Mouse (Mus musculus) urinary bladder, postnatal 4 days (tissue): Measurements from ENCODE around the gene Pomp.

ENCODE experiments used
- DNase-seq, 2 experiments: peaks; one replicate each; pipeline ENCODE4 v3.0.0; 2021 to 2022; ENCODE audit warnings: low spot score in 2 of 2

Gene Pomp

DNA sequence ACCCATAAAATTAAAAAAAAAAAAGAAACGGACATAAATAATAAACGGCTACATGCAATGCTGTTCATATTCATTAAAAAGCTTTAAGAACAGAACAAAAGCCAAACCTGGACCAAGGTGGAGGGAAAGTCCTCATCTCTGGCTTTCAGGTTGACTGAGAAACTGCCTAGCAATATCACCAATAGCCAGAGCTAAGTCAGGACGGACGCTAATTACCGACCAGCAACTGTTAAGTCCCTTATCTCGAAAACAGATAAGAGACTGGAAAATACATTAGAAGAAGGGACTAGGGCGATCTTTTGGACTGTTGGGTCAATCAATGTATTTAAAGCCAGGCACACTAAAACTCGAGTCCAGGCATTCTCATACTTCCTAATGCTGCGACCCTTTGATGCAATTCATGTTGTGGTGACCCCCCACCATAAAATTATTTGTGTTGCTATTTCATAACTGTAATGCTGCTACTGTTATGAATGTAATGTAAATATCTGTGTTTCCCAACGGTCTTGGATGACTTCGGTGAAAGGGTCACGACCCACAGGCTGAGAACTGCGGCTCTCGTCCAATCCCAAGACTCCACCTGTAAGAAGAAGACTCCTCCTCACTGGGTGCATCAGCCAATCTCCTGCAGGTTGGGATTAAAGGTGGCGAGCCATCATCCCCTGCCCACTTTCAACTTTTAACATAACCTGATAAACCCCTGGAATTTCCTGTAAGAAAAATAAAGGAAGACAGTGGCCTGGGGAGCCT, 41.9 kb downstream of the Pomp start:
- DNase-seq = no peak

DNA sequence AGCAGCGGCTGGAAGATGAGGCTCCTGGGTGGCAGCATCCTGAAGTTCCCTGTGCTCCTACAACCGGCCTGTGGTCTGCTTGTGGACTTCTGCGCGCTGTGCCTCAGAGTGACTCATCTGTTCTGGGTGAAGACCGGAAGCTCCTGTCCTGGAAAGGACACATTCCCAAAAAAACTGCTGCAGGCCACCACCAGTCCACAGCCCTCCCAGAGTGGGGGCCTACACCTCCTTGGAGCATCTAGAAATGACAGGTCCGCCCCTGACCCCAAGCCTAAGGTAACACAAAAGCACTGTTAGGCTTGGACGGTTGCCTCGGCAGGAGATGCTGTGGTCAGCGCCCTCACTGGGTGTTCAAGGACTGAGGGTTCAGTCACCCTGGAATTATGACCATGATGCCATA, 42.9 kb downstream of the Pomp start:
- no peak for DNase-seq

DNA sequence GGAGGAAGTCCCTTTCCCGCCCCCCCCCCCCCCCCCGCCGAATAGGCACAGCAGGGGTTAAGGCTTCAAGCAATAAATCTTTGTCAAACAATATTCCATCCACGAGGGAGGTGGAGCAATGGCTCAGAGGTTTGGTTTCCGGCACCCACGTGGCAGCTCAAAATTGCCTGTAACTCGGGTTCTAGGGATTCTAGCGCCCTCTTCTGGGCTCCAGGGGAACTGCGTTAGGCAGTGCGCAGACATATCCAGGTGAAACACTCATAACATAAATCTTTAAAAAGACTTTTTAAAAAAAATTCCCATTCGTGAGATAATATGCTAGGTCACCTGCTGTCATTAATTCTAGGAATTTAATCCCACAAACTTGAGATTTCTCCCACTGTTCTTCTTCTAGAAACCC, 46.9 kb downstream of the Pomp start:
- no peak for DNase-seq

DNA sequence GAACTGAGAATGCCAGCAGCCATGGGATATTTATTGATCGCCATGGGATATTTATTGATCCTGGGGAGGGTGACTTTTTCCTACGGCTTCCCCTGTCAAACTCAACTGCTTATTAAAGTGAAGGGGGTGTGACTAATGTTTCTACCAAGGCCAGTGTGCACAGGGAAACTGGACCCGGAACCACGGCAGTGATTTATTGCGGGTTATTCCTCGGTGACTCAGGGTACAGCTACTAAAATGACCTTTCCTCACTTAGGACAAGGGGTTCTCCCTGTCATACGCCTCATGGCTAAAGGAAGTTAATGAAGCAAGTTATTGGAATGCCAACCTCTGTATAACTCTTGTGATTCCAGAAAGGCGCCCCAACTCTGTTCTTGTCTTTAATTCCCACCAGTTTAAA, 47.6 kb downstream of the Pomp start:
- no peak for DNase-seq

DNA sequence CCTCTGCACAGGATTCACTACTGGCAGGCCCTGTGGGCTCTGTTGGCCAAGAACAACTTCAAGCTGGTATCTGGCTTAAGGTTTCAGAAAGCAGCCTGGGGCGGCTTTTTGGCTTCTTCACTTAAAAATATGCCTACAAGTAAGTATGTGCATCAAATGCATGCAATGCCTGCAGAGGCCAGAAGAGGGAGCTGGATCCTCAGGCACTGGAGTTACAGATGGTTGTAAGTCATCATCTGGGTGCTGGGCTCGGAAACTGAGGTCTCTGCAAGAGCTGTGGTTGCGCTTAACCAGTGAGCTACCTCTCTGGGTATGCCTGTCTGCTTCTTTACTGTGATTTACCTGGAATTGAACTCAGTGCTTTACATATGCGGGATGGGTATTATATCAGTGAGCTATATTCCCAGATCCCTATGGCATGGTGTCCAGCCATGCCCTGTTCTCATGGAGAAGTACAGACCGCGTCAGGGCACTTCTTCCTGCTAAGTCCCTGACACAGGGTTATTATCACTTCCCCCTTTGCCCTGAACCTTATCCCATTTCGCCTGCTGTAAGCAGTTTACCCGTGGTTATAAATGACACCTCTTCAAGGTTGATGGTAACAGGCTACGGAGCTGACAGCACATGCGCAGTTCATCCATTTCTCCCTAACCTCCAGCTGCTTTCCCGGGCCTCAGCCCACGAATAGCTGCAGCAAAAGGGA, 50.7 kb downstream of the Pomp start:
- no peak for DNase-seq

DNA sequence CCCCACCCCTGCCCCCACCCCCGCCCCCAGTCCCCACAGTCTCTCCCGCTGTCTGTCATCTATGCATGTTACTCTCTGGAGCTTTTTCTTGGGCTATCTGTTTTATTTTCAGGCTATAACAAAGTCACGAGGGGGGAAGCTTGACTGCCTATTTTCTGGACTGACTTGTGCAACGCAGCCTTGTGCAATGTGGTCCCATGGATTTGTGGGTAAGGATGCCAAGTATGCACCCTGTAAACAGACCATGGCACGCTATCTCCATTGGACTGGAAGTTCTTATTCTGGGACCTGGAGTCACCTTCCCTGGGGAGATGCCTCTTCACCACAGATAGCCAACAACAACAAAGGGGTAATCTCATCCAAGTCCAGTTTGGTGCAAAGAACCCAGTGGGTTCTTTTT, 51.5 kb downstream of the Pomp start:
- DNase-seq = no peak

DNA sequence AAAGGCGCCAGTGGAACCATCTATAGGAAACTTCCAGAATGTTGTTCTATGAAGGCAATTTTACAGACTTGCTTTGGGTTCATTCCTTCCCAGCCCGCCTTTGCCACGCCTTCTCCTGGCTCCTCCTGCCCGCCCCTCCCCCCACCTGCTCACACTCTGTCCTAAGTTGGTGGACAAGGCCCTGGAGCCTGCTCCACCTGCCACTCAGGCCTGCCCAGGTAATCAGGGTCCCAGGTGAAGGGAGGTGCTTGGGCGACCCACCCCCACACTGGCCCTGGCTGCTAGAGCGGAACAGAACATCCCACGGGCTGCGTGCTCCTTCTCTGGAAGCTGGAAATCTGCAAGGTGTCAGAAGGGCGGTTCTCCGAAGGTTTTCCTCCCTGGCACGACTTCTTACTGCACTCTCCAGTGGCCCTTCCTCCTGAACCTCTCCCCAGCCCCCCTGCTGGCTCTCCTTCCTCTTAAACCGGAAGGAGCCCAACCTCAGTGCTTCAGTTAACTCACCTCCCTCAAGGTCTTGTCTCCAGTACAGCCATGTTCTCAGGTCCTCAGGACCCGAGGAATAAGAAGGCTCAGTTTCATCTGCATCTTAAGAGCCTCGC, 53.1 kb downstream of the Pomp start:
- DNase-seq = peak in 1 of 2 experiments; percentile 58

DNA sequence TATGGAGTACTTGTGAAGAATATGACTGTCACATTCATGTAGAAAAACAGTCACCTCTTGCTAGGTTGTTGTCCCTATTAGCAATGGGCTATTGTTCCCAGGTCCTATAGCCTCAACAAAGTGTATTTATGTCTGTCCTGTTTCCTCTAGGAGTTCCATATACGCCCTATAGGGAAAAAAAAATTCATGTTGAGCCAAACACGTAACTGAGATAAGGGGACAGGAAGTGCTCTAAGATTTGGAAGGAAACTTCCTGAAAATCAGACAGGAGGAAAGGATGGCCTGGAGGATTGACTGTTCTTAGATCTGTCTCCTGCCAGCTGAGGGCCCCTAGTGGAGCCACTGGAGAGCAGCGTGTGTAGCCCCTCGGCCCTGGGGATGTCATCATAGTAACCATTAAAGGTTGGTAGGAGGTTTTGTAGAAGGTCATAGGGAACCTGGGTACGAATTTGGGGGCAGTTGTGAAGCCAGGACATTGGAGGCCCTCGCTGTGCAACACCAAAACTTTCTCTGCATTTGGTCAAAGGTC, 54.8 kb downstream of the Pomp start:
- no peak for DNase-seq

DNA sequence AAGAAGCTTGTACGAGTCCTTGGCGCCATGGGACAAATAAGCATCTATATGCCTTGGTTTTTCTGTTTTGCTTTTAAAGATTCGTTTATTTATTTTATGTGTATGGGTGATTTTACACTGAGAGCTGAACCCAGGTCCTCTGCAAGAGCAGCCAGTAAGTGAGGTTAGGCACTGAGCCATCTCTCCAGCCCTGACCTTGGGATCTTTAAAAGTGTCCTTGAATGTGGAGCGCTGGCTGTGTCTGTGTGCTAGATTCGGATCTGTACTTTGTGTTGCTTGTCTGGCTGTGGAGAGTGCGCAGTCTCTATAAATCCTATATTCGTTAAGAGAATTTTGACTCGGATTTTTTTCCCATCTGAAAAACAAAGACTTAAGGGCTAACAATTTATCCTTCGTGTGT, 55.9 kb downstream of the Pomp start:
- DNase-seq = no peak

DNA sequence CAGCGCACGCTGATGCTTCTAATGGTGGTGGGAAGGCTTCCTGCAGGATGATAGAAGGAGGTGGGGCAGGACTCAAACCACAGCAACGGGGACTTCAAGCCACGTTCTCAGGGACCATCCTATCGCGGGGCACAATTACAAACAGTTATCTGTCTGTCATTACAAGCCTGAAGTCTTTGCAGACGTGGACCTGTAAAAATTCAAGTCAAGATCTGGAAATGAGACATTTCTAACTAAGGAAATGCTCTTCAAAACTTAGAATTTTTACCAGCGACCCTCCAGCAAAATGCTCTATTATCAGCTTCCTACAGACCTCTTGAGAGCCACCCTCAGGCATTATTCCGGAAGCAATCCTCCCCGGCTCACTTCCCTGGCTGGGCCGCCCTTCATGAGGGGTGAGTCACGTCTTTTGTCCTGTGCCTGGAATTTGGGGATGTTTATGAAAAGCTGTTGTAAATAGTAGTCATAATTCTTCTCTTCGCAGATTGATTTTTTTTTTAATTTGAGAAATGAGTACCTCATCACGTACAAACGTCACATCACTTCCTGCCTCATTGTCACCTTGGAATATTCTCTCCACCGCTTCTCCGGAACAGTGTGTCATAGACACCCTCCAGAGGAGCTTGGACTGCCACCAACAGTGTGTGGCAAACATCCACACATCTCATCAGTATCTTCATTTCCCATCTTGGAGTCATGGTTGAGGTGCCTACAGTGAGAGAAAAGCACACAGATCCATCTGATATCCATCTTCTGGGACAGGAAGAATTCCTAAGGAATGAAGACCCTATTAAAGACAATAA, 58.0 kb downstream of the Pomp start:
- no peak for DNase-seq

DNA sequence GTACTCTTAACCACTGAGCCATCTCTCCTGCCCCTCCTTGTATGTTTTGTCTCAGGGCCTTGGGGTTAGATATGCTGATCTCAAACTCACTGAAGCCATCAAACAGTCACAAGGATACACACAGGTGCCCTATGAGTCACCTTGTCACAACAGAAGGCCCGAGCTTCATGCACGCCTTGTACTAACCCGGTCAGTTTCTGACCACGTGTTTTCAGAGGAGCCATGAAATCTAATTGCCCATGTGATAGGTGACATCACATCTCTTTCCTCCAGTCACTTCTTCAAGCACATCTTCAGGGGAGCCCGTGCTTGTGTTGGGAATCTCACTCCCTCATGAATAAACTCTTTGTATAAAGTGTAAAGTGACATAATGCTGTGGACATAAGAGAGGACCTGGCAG, 64.4 kb downstream of the Pomp start:
- DNase-seq = peak in 1 of 2 experiments; percentile 39
